Comparison of ENCODE assay signal across 8 mouse cellular contexts in genomic region chr16:96082301-96083178, GRCm38 (mm10). TPM values are rescaled to one million over a fixed set of nuclear protein-coding genes. Genes with fewer than 3 reads are reported as not detected.
DNase-seq lines count a peak whose midpoint lies in the region; ATAC-seq lines count a peak whose summit lies in the region.

TSS of gene Brwd1 (minus strand) at chr16:96082526.

- H3K36me3 ChIP-seq in intestine, embryonic 15.5 days = peaks cover 5% of the 10 kb centered on the region

- H3K27me3 ChIP-seq in intestine, embryonic 15.5 days (replicated peaks) = no peaks in the 10 kb centered on the region

- H3K4me1 ChIP-seq in intestine, embryonic 15.5 days (replicated peaks) = peaks cover 16% of the 10 kb centered on the region

- ATAC-seq in intestine, embryonic 15.5 days = peak; percentile 87
- ATAC-seq in megakaryocyte-erythroid progenitor cell, adult 5-6 weeks (replicated peaks; ENCODE audit: low FRiP score, low TSS enrichment, poor library complexity, severe bottlenecking) = peak; percentile 64

- intact Hi-C loops in left cerebral cortex, postnatal 14 days (cut with DNase I) = loop anchor here (2.0 kb wide), 1 partner anchor 46 kb away; no protein-coding TSS in a partner anchor

- H3K4me3 ChIP-seq in intestine, embryonic 15.5 days (replicated peaks) = peak within 1 kb of the TSS; percentile 96

- H3K4me2 ChIP-seq in intestine, embryonic 15.5 days (replicated peaks) = peak within 1 kb of the TSS; percentile 61

- peak within 1 kb of the TSS; percentile 95 for H3K9ac ChIP-seq in intestine, embryonic 15.5 days

- H3K27ac ChIP-seq in intestine, embryonic 15.5 days = peak within 1 kb of the TSS; percentile 98

- no peaks in the 10 kb centered on the region for H3K9me3 ChIP-seq in intestine, embryonic 15.5 days

- WGBS in intestine, embryonic 15.5 days = under 1% methylated on average over 88 of the region's 107 CpGs

- peak; percentile 89 for DNase-seq in adrenal gland, adult 8-10 months
- DNase-seq in embryo, embryonic 9.5 days (ENCODE audit: extremely low spot score) = peak; percentile 93
- DNase-seq in gastrocnemius, postnatal 4 days (ENCODE audit: low spot score in 2 of 2) = peak; percentile 92
- DNase-seq in left cerebral cortex, postnatal 14 days (ENCODE audit: low spot score in 2 of 2) = peak; percentile 91 to 92
- DNase-seq in right cerebral cortex, postnatal 25 days = peak; percentile 93
- DNase-seq in urinary bladder, postnatal 36 days (ENCODE audit: low spot score in 2 of 2) = peak; percentile 83 to 91

RNA-seq across cellular contexts. Expression of gene Brwd1, which starts in this region (rescaled TPM):
- 100 to 1,000 TPM in 2 of 4 experiments, 10 to 100 TPM in 2; 73.1 to 126 (median 88.6) TPM for total RNA-seq in adrenal gland, adult 8-10 months (2022)
- total RNA-seq in gastrocnemius, postnatal 4 days (2021) = 100 to 1,000 TPM; 118 to 133 TPM
- polyA plus RNA-seq in intestine, embryonic 15.5 days (2015; fragmentation: Nextera tagmentation; extraction: Ambion mirVana) = 62.3 and 64.7 TPM in 2 replicates
- 100 to 1,000 TPM; 115 to 123 TPM for total RNA-seq in left cerebral cortex, postnatal 14 days (2021)
- 66.3 and 76.7 TPM in 2 replicates for total RNA-seq in megakaryocyte-erythroid progenitor cell, adult 5-6 weeks (2014; fragmentation: Nextera tagmentation)
- 56.5 and 66.8 TPM in 2 replicates for total RNA-seq in megakaryocyte-erythroid progenitor cell, adult 5-6 weeks (2017)

Comparison
In these comparisons a context has a peak if more than half of its experiments do, and no peak if none do; other contexts are left out.
1. Peak in every context shown above with its lines: DNase-seq, ATAC-seq, H3K4me3 ChIP-seq and H3K27ac ChIP-seq.